Mouse (Mus musculus) cerebellum, adult 18-20 months (tissue): ENCODE data around the gene Reep3.
"Not testable (repeated sequence)": the region's sequence is repeated elsewhere in the genome, so short reads cannot be mapped to it uniquely, and the experiment has no call there.

Source experiments
- DNase-seq, 2 experiments: peaks; one replicate each; pipeline ENCODE4 v3.0.0; 2021

The Reep3 gene

GRCm38 (mm10) chr10:67096621-67097436 lies at the start of gene Reep3:
TSS of gene Reep3 (minus strand) at chr10:67096945.
- DNase-seq = peak; percentile 71 to 88

- no peak for DNase-seq
Observed at GRCm38 (mm10) chr10:67145623-67146022, 48.9 kb upstream of the Reep3 start.

- DNase-seq = no peak
Observed at GRCm38 (mm10) chr10:67144269-67144668, 47.5 kb upstream of the Reep3 start.

GRCm38 (mm10) chr10:67143661-67144060 lies 46.9 kb upstream of the Reep3 start:
- DNase-seq = no peak

GRCm38 (mm10) chr10:67137437-67137836 lies 40.7 kb upstream of the Reep3 start:
- no peak for DNase-seq

DNA sequence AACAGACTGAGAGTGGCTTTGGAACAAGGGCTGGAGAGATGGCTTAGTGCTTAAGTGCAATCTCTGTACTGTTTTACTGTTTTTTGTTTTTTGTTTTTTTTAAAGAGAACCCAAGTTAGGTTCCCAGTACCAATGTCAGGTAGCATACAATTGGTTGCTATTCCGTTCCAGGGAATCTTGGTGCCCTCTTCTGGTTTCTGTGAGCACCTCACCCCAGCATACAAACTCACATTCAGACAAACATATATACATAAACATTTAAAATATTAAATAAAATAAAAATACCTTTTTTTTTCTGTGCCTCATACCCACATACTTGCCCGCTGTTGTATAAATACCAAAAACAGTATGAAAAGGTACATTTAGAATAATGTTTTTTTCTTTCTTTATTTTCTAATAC lies 37.6 kb upstream of the Reep3 start:
- no peak for DNase-seq

- DNase-seq = no peak
Observed at GRCm38 (mm10) chr10:67131709-67132108, 35.0 kb upstream of the Reep3 start.

- DNase-seq = peak; percentile 78 to 79
Observed at GRCm38 (mm10) chr10:67129531-67129930, 32.8 kb upstream of the Reep3 start.

DNA sequence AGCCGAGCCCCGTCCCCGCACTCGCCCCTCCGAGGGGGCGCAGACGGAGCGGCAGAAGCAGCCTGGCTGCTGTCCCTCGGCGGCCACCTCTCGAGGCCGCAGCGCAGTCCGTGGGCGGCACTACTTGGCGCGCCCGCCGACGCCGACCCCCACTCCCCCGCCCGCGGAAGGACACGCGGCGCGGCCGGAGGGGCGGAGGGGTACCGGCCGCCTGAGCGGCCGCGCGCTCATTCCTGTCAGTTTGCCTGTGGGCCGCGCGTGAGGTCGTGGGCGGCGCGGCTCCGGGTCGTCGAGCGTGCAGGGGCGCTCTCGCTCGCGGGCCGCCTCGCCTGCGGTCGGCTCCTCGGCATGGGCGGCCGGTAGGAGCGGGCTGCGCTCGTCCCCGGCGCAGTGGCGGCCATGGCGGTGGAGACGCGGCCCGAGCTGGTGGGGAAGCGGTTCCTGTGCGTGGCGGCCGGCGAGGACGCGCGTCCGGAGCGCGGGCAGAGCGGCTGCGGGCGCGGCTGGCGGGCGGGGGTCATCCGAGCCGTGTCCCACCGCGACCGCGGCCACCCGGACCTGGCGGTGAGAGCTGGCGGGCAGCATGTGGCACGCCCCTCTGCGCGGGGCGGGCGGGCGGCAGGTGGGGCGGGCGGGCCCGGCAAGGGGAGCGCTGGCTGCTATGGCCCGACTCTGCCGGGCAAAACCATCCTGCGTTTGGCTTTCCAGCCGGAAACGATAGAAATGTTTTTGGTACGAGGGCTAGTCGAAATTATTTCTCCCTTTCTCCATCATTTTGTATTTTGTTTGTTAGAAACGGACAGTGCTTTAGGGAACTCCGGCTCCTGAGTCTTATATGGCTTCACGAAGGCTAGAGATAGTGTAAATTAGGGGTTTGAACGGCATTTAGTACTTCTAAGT lies 30.4 kb upstream of the Reep3 start:
- peak; percentile 32 to 58 for DNase-seq

GRCm38 (mm10) chr10:67126061-67126858 lies 29.5 kb upstream of the Reep3 start:
- peak in 1 of 2 experiments; percentile 40 for DNase-seq

DNA sequence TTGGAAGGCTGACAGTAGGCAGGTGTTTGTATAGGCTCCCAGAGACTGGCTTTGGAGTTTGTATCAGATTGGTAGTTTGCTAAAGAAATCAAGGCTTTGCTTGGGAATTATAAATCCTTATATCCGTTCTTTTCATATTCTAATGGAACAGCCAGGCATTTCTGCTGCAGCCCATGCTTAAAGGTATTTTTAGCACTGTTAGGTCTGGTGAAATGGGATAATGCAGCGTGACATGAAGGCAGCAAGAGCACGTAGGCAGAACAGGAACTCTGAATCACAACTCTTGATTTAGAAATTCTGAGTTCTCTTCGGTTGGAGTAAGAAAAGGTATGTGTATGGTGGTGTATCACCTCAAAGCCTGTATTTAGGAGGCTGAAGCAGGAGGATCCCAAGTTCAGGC lies 27.4 kb upstream of the Reep3 start:
- DNase-seq = peak; percentile 13 to 39

DNA sequence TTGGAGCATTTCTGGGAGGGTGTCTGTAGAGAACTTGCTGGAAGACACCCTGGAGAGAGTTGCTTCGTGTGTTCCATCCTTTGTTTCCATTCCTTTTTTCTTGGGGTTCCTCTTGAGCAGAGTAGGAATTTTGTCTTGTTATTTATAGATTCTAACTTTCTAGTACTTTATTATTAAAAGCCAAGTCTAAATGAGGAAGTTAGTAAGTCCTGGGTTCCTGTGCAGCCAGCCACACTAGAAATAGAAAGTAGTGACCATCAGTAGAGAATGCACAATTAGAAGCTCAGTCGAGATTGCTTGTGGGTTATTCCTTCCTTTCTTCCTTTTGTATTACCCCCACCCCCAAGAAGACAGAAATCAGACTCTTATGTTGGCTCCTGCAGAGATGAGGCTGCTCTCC lies 27.0 kb upstream of the Reep3 start:
- DNase-seq = no peak

- DNase-seq = no peak
Observed at GRCm38 (mm10) chr10:67120640-67121039, 23.9 kb upstream of the Reep3 start.

- no peak for DNase-seq
Observed at GRCm38 (mm10) chr10:67120180-67120579, 23.4 kb upstream of the Reep3 start.

GRCm38 (mm10) chr10:67119291-67119690 lies 22.5 kb upstream of the Reep3 start:
- DNase-seq = no peak

- peak; percentile 65 to 66 for DNase-seq
Observed at GRCm38 (mm10) chr10:67116251-67116650, 19.5 kb upstream of the Reep3 start.

- DNase-seq = peak; percentile 53 to 62
Observed at GRCm38 (mm10) chr10:67115666-67116091, 18.9 kb upstream of the Reep3 start.

DNA sequence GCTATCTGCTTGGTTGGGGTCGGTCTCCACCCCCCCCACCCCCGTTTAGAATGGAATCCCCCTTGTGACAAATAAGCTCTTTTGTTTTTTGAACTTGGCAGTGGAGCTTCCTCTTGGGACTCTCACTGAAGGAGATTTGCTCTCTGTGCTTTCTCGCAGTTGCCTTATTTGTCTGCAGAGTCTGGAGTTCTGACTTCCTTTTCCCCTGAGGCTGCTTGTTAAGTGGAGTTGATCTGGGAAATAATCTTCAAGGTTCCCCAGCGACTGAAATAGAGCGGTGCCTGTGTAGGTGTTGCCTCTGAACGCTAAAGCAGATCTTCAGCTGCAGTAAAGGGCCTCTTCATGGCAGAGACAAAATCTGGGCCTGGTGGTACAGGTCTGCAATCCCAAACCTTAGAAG lies 18.4 kb upstream of the Reep3 start:
- no peak for DNase-seq

DNA sequence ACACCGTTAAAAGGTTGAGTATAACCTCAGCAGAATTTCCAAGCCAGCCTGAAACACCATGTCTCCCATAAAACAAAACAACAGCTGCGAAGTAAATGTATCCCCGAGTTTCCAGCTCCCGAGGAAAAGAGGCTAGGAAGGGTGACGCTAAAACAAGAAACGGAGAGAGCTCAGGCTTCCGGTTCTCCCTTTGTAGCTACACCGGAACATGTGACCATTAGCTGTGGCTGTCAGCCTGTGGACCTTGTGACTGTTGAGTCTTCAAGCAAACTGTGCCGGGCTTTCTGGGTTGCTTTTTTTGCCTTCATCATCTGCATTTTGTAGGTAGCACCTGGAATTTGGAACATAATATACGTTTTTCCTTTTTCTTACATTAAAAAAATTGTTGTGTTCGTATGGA lies 17.1 kb upstream of the Reep3 start:
- DNase-seq = no peak

GRCm38 (mm10) chr10:67112967-67113366 lies 16.2 kb upstream of the Reep3 start:
- not testable (repeated sequence) for DNase-seq

- DNase-seq = no peak
Observed at GRCm38 (mm10) chr10:67111799-67112177, 15.0 kb upstream of the Reep3 start.

DNA sequence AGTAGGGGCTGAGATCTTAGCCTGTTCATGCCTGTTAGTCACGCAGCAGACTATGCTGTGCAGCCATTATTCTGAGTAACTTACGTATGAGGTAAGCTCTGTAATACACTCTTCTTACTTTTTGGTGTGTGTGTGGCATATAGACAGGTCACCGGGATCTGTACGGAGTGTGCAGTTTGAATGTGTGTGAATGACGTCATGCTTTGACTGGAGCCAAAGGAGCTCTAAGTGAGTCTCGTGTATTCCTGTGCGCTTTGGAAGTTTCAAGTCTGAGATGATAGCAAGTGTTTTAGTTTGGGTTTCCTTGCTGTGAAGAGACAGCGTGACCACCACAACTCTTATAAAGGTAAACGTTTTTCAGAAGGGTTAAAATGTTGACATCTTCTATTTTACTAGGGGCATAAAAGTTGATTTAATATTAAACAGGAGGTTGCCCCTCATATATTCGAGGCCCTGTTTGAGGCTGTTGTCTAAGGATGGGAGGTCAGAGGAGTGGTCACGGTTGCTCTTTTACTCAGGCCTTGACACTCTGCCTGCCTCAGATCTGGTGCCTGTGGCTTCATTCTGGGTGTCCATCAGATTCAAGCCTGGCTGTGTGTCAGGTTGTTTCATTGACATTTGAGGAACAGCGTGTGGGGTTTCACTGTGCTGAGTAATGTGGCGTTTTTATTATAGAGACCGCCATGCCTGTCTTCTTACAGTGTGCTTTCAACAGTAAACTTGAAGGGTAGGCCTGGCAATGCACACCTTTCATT lies 14.5 kb upstream of the Reep3 start:
- no peak for DNase-seq
